Mouse (Mus musculus) myocyte (in vitro differentiated cells): Measurements from ENCODE around the gene Vamp3. TPM values are rescaled to one million over a fixed set of nuclear protein-coding genes. Genes with fewer than 3 reads are reported as not detected.
"Not testable (repeated sequence)": the region's sequence is repeated elsewhere in the genome, so short reads cannot be mapped to it uniquely, and the experiment has no call there.

Source experiments
- H3K27me3 ChIP-seq: one replicate; pipeline ENCODE4 v1.6.1; 2011; ENCODE audit not compliant: control insufficient read depth, insufficient read depth, insufficient read length
- H3K36me3 ChIP-seq: one replicate; pipeline ENCODE4 v1.6.1; 2011; ENCODE audit not compliant: control insufficient read depth, insufficient read depth
- H3K4me2 ChIP-seq: one replicate; pipeline ENCODE4 v1.6.1; 2011; ENCODE audit warnings: low read depth, control low read depth
- H3K4me3 ChIP-seq: one replicate; pipeline ENCODE4 v1.5.1; 2011; ENCODE audit warnings: mild to moderate bottlenecking, control low read depth, moderate library complexity
- H3K79me2 ChIP-seq: one replicate; pipeline ENCODE4 v1.6.1; 2011; ENCODE audit not compliant: control insufficient read depth, insufficient read depth
- H3ac ChIP-seq: one replicate; pipeline ENCODE4 v1.6.1; 2011; ENCODE audit not compliant: control insufficient read depth, insufficient read length
- CEBPB ChIP-seq: IDR thresholded peaks from 2 replicates; pipeline ENCODE4 v1.6.1; 2011; ENCODE audit warnings: mild to moderate bottlenecking, moderate library complexity; ENCODE audit not compliant: poor library complexity, insufficient read depth, severe bottlenecking
- E2F4 ChIP-seq: IDR thresholded peaks from one replicate; pipeline ENCODE4 v1.6.1; 2011; ENCODE audit warnings: mild to moderate bottlenecking, control low read depth, moderate library complexity; ENCODE audit not compliant: insufficient read depth
- MAX ChIP-seq: IDR thresholded peaks from one replicate; pipeline ENCODE4 v1.6.1; 2011; ENCODE audit warnings: low read depth, mild to moderate bottlenecking, control low read depth
- MYOD1 ChIP-seq, 3 experiments: IDR thresholded peaks; one replicate each; pipeline ENCODE4 v1.6.1; 2011; ENCODE audit warnings: control low read depth in 2 of 3, low read depth in 2 of 3, mild to moderate bottlenecking in 2 of 3, moderate library complexity in 1 of 3; ENCODE audit not compliant: insufficient read length in 2 of 3, control insufficient read depth in 1 of 3
- MYOG ChIP-seq, 3 experiments: IDR thresholded peaks; one replicate each; pipeline ENCODE4 v1.6.1; 2011; ENCODE audit warnings: control low read depth in 2 of 3, low read depth in 2 of 3, mild to moderate bottlenecking in 2 of 3; ENCODE audit not compliant: insufficient read length in 2 of 3, control insufficient read depth in 1 of 3, insufficient read depth in 1 of 3
- POLR2A ChIP-seq: IDR thresholded peaks from one replicate; pipeline ENCODE4 v1.6.1; 2011; ENCODE audit warnings: low read depth, mild to moderate bottlenecking, control low read depth, moderate library complexity; ENCODE audit not compliant: insufficient read length
- POLR2AphosphoS2 ChIP-seq: IDR thresholded peaks from one replicate; pipeline ENCODE4 v1.6.1; 2011; ENCODE audit warnings: low read depth, control low read depth; ENCODE audit not compliant: insufficient read length
- REST ChIP-seq: IDR thresholded peaks from one replicate; pipeline ENCODE4 v1.6.1; 2011; ENCODE audit warnings: mild to moderate bottlenecking, control low read depth, moderate library complexity; ENCODE audit not compliant: insufficient read depth, insufficient read length
- SRF ChIP-seq: IDR thresholded peaks from one replicate; pipeline ENCODE4 v1.6.1; 2011; ENCODE audit warnings: low read depth; ENCODE audit not compliant: control insufficient read depth, insufficient read length
- TCF12 ChIP-seq: IDR thresholded peaks from one replicate; pipeline ENCODE4 v1.6.1; 2011; ENCODE audit warnings: mild to moderate bottlenecking, control low read depth; ENCODE audit not compliant: poor library complexity, insufficient read depth, severe bottlenecking
- TCF3 ChIP-seq: IDR thresholded peaks from one replicate; pipeline ENCODE4 v1.6.1; 2011; ENCODE audit warnings: low read depth, control low read depth; ENCODE audit not compliant: insufficient read length
- USF1 ChIP-seq: IDR thresholded peaks from one replicate; pipeline ENCODE4 v1.6.1; 2011; ENCODE audit warnings: low read depth, mild to moderate bottlenecking, control low read depth, moderate library complexity
- polyA plus RNA-seq: library from polyadenylated mRNA; unstranded; fragments of >200 nt; fragmentation: generic; extraction: Trizol; gene quantifications from one replicate; pipeline ENCODE4 v1.2.1, GENCODE M21; 2012; ENCODE audit warnings: missing spikeins

The Vamp3 gene
- polyA plus RNA-seq, 1 experiment = 58.2 TPM

DNA sequence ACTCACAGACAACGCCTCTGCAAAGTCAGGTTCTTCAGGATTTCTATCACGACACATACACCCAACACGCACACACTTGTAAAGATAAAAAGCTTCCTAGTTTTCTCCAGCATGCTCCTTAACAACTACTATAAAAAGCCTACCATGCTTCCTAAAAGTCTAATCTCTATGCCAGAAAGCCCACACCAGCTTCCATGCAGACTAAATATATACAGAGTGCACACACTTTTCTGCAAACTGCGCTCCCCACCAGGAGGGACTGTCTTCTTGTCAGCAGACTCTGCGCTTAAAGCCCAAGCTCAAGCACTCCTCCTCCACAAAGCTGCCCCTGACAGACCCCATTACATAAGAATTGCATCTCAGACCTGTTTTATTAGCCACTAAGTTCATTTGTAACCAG lies 16.3 kb downstream of the Vamp3 start:
- Histone ChIP-seq H3K4me3 (no peak overlapping the region), H3K4me2 (no peak overlapping the region), H3K79me2 (no peaks in the 10 kb centered on the region), H3K36me3 (peaks cover 4% of the 10 kb centered on the region), H3ac (no peak overlapping the region), H3K27me3 (no peaks in the 10 kb centered on the region)
- TF ChIP-seq MAX (no peak), POLR2AphosphoS2 (no peak), E2F4 (no peak), MYOG (IDR thresholded peaks at IDR 0.05; ENCODE audit: control insufficient read depth in 1 of 3, insufficient read depth in 1 of 3, insufficient read length in 2 of 3, low read depth in 2 of 3) (no peak), TCF12 (no peak), TCF3 (no peak), CEBPB (no peak), MYOD1 (IDR thresholded peaks at IDR 0.05; ENCODE audit: control insufficient read depth in 1 of 3, insufficient read length in 2 of 3, low read depth in 2 of 3) (no peak), SRF (no peak), USF1 (no peak), REST (no peak), POLR2A (no peak)

DNA sequence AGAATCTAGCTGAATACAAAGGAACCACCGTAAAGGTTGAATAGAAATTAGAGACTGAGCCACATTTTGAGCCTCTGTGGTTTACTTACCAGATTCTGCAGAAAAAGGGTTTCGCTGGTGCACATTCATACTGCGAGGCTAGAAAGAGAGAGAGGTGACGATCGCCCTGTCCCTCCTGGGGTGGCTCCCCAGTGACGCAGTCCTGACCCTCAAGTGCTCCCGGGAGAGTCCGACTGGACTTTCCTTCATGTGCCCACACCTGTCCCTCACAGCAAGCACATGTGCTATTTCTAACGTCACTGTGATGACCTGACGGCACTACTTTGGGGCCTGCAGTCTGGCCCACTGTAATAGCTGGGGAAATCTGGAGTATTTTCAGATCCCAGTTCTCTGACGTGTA lies 20.0 kb downstream of the Vamp3 start:
- no peaks in the 10 kb centered on the region for H3K27me3 ChIP-seq
- H3K4me2 ChIP-seq = no peak overlapping the region
- H3K4me3 ChIP-seq = no peak overlapping the region
- peaks cover 7% of the 10 kb centered on the region for H3K36me3 ChIP-seq
- no peak for TF ChIP-seq REST
- TF ChIP-seq CEBPB = no peak
- no peak for TF ChIP-seq POLR2AphosphoS2
- no peak for TF ChIP-seq USF1
- no peaks in the 10 kb centered on the region for H3K79me2 ChIP-seq
- H3ac ChIP-seq = no peak overlapping the region

GRCm38 (mm10) chr4:151036521-151036920 lies 21.2 kb downstream of the Vamp3 start:
- peaks cover 7% of the 10 kb centered on the region for H3K36me3 ChIP-seq
- no peaks in the 10 kb centered on the region for H3K27me3 ChIP-seq
- TF ChIP-seq E2F4 = no peak
- TF ChIP-seq TCF12 = no peak
- TF ChIP-seq SRF = no peak
- TF ChIP-seq MYOG (IDR thresholded peaks at IDR 0.05; ENCODE audit: control insufficient read depth in 1 of 3, insufficient read depth in 1 of 3, insufficient read length in 2 of 3, low read depth in 2 of 3) = no peak
- no peak for TF ChIP-seq POLR2AphosphoS2
- TF ChIP-seq TCF3 = no peak
- TF ChIP-seq MAX = no peak
- no peak for TF ChIP-seq USF1
- no peak for TF ChIP-seq REST
- TF ChIP-seq POLR2A = no peak
- TF ChIP-seq CEBPB = no peak
- H3ac ChIP-seq = no peak overlapping the region
- no peak overlapping the region for H3K4me2 ChIP-seq
- H3K79me2 ChIP-seq = no peaks in the 10 kb centered on the region
- H3K4me3 ChIP-seq = no peak overlapping the region

DNA sequence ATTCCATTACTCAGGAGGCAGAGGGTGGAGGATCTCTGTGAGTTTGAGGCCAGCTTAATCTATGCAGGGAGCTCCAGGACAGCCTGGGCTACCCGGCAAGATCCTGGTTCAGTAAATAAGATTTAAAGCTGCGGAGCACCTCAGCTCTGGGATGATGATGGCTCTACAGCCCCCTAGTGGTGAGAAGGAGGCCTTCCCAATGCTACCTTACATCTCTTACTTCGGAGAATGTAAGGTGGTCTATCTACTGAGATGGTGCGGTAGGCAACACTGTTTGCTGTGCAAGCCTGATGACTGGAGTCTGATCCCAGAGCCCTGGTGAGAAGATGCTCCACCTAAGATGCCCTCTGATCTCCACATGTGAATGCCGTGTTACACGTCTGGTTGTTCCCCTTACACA lies 30.8 kb downstream of the Vamp3 start:
- Histone ChIP-seq H3K27me3 (no peaks in the 10 kb centered on the region), H3K36me3 (peaks cover 18% of the 10 kb centered on the region), H3K4me2 (no peak overlapping the region), H3K4me3 (no peak overlapping the region), H3K79me2 (no peaks in the 10 kb centered on the region), H3ac (no peak overlapping the region)
- TF ChIP-seq POLR2A = no peak
- TF ChIP-seq MAX = no peak
- TF ChIP-seq E2F4 = no peak
- no peak for TF ChIP-seq USF1
- TF ChIP-seq REST = no peak

- H3K79me2 ChIP-seq = no peaks in the 10 kb centered on the region
- no peak overlapping the region for H3K4me3 ChIP-seq
- no peaks in the 10 kb centered on the region for H3K27me3 ChIP-seq
- peaks cover 22% of the 10 kb centered on the region for H3K36me3 ChIP-seq
- no peak overlapping the region for H3K4me2 ChIP-seq
- no peak for TF ChIP-seq POLR2AphosphoS2
- TF ChIP-seq CEBPB = no peak
- TF ChIP-seq MAX = no peak
- no peak overlapping the region for H3ac ChIP-seq
Measured at GRCm38 (mm10) chr4:151024152-151024551, 33.6 kb downstream of the Vamp3 start.

DNA sequence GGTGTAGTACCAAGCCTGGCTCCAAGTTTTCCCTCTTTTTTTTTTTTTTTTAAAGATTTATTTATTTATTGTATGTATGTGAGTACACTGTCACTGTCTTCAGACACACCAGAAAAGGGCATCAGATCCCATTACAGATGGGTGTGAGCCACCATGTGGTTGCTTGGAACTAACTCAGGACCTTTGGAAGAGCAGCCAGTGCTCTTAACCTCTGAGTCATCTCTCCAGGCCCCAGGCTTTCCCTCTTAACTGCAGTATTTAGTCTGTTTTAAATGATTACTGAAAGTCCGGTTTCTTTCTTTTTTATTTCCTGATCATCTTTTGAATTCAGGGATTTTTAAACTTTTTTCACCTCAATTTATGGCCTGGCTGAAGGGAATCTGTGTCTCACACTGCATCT lies 40.4 kb downstream of the Vamp3 start:
- not testable (repeated sequence) for H3K4me3 ChIP-seq, H3K27me3 ChIP-seq, H3K79me2 ChIP-seq, H3K36me3 ChIP-seq, H3K4me2 ChIP-seq, H3ac ChIP-seq
